In genomic region chr4:126194916-126195315, GRCm38 (mm10) we compare ENCODE assay signal across 18 mouse cellular contexts. TPM values are rescaled to one million over a fixed set of nuclear protein-coding genes. Genes with fewer than 3 reads are reported as not detected.
DNase-seq lines count a peak whose midpoint lies in the region; ATAC-seq lines count a peak whose summit lies in the region.
"Had no signal": no experiment of that assay in that cellular context is flagged by ENCODE, and none has a peak within 500 bp of the region (broad histone marks: within the 10 kb centered on the region; RNA-seq: fewer than 3 reads in every experiment).

No protein-coding gene starts in this region.

- DNase-seq in 416B (ENCODE audit: low read depth) = peak; percentile 89
- peak; percentile 36 for DNase-seq in CD4-positive helper T cell, adult 2 months (ENCODE audit: low read depth, low spot score)
- no peak for DNase-seq in kidney, postnatal 10 days
- DNase-seq: adrenal gland, adult 2 months; adrenal gland, postnatal 14 days; cerebellum, adult 11 months; cerebellum, adult 8-10 months; cerebellum, postnatal 10 days; cerebellum, postnatal 36 days; gastrocnemius, adult 2 months; gastrocnemius, postnatal 14 days; heart, adult 2 months had no signal

- ATAC-seq in granulocyte monocyte progenitor cell, adult 5-6 weeks (replicated peaks; ENCODE audit: poor library complexity, severe bottlenecking) = peak; percentile 65
- peak; percentile 37; the same call in 1 of the 2 replicates for ATAC-seq in megakaryocyte progenitor cell, adult 5-6 weeks (replicated peaks; ENCODE audit: poor library complexity)
- ATAC-seq in megakaryocyte-erythroid progenitor cell, adult 5-6 weeks (replicated peaks; ENCODE audit: low FRiP score, low TSS enrichment, poor library complexity, severe bottlenecking) = no peak
- ATAC-seq: forebrain, embryonic 13.5 days; forebrain, embryonic 16.5 days; intestine, embryonic 15.5 days had no signal

RNA-seq across cellular contexts. Expression of gene Thrap3, which starts 7.6 kb away (rescaled TPM):
- 215 and 267 TPM in 2 replicates for total RNA-seq in granulocyte monocyte progenitor cell, adult 5-6 weeks (2014; fragmentation: Nextera tagmentation)
- 304 and 361 TPM in 2 replicates for total RNA-seq in granulocyte monocyte progenitor cell, adult 5-6 weeks (2017)
- total RNA-seq in megakaryocyte progenitor cell, adult 5-6 weeks (2015) = 172 and 184 TPM in 2 replicates
- total RNA-seq in megakaryocyte progenitor cell, adult 5-6 weeks (2017) = 286 and 377 TPM in 2 replicates
- total RNA-seq in megakaryocyte-erythroid progenitor cell, adult 5-6 weeks (2014; fragmentation: Nextera tagmentation) = 266 and 395 TPM in 2 replicates
- 471 and 531 TPM in 2 replicates for total RNA-seq in megakaryocyte-erythroid progenitor cell, adult 5-6 weeks (2017)

RNA-seq across cellular contexts. Expression of gene Sh3d21, which starts 31.6 kb away (rescaled TPM):
- total RNA-seq in granulocyte monocyte progenitor cell, adult 5-6 weeks (2014; fragmentation: Nextera tagmentation) = 0.15 and 1.5 TPM in 2 replicates
- 0.36 and 0.39 TPM in 2 replicates for total RNA-seq in granulocyte monocyte progenitor cell, adult 5-6 weeks (2017)
- total RNA-seq in megakaryocyte progenitor cell, adult 5-6 weeks (2015) = 0.07 and 0.91 TPM in 2 replicates
- total RNA-seq in megakaryocyte progenitor cell, adult 5-6 weeks (2017) = 0.14 TPM in 1 of 2 replicates, not detected in the other
- 0.72 TPM in 1 of 2 replicates, not detected in the other for total RNA-seq in megakaryocyte-erythroid progenitor cell, adult 5-6 weeks (2014; fragmentation: Nextera tagmentation)
- 1.1 TPM in 1 of 2 replicates, not detected in the other for total RNA-seq in megakaryocyte-erythroid progenitor cell, adult 5-6 weeks (2017)

RNA-seq across cellular contexts. Expression of gene Eva1b, which starts 47.4 kb away (rescaled TPM):
- total RNA-seq in granulocyte monocyte progenitor cell, adult 5-6 weeks (2014; fragmentation: Nextera tagmentation) = 0.73 and 1.1 TPM in 2 replicates
- total RNA-seq in granulocyte monocyte progenitor cell, adult 5-6 weeks (2017) = 1.0 and 2.4 TPM in 2 replicates
- 0.12 and 0.94 TPM in 2 replicates for total RNA-seq in megakaryocyte progenitor cell, adult 5-6 weeks (2015)
- 1.7 TPM in 1 of 2 replicates, not detected in the other for total RNA-seq in megakaryocyte progenitor cell, adult 5-6 weeks (2017)
- total RNA-seq in megakaryocyte-erythroid progenitor cell, adult 5-6 weeks (2014; fragmentation: Nextera tagmentation) = not detected in 2 replicates
- total RNA-seq in megakaryocyte-erythroid progenitor cell, adult 5-6 weeks (2017) = 0.91 TPM in 1 of 2 replicates, not detected in the other
